Mouse (Mus musculus) large intestine, adult 2 months (tissue): ENCODE results near the gene Vmn1r149. TPM values are rescaled to one million over a fixed set of nuclear protein-coding genes. Genes with fewer than 3 reads are reported as not detected.
"Not testable (repeated sequence)": the region's sequence is repeated elsewhere in the genome, so short reads cannot be mapped to it uniquely, and the experiment has no call there.

Experiments
- DNase-seq: peaks from one replicate; pipeline ENCODE4 v3.0.0-alpha.2; 2012; ENCODE audit warnings: low read depth, low spot score
- WGBS: fragments of 180-500 bp; shearing (Covaris S2); methylation state at CpG from one replicate; pipeline ENCODE4 v1.1.7; 2018; 5-methylcytosine and 5-hydroxymethylcytosine counted together
- polyA plus RNA-seq: library from polyadenylated mRNA; depleted of rRNA; stranded (reverse); fragments of >200 nt; gene quantifications from 2 replicates; pipeline ENCODE4 v1.2.3, GENCODE M21; 2012; rRNA removed

Vmn1r149 gene
- polyA plus RNA-seq = not detected in 2 replicates

GRCm38 (mm10) chr7:22438129-22438528 is at the start of gene Vmn1r149:
Gene Vmn1r149, minus strand, starts transcription at chr7:22438229.
- no CpG with 5 or more reads among the region's 2 CpGs for WGBS
- DNase-seq = not testable (repeated sequence)

- no CpG with 5 or more reads among the region's 5 CpGs for WGBS
- DNase-seq = not testable (repeated sequence)
Measured at GRCm38 (mm10) chr7:22463975-22464374, 25.9 kb upstream of the Vmn1r149 start, which contains the start of gene Gm10665. Gene Gm10665, minus strand, starts transcription at chr7:22464075.

GRCm38 (mm10) chr7:22413283-22413682 is 24.7 kb downstream of the Vmn1r149 start, which contains the start of gene Vmn1r148:
Gene Vmn1r148, plus strand, starts transcription at chr7:22413583.
- no CpG with 5 or more reads among the region's 3 CpGs for WGBS
- not testable (repeated sequence) for DNase-seq

Other genes with a start within 250 kb of the Vmn1r149 start
- gene Vmn1r143, start 248.9 kb downstream of the Vmn1r149 start, polyA plus RNA-seq = not detected in 2 replicates
- gene Gm8653, start 237.0 kb downstream of the Vmn1r149 start, polyA plus RNA-seq = not detected in 2 replicates
- not detected in 2 replicates for gene Gm8453, start 208.7 kb downstream of the Vmn1r149 start, polyA plus RNA-seq
- gene Gm4187, start 108.5 kb downstream of the Vmn1r149 start, polyA plus RNA-seq = not detected in 2 replicates
- not detected in 2 replicates for gene Gm8660, start 67.2 kb downstream of the Vmn1r149 start, polyA plus RNA-seq
- gene Vmn1r148, start 24.6 kb downstream of the Vmn1r149 start, polyA plus RNA-seq = not detected in 2 replicates
- gene Gm10665, start 25.8 kb upstream of the Vmn1r149 start, polyA plus RNA-seq = not detected in 2 replicates
- gene Vmn1r151, start 61.4 kb upstream of the Vmn1r149 start, polyA plus RNA-seq = not detected in 2 replicates
- not detected in 2 replicates for gene Vmn1r152, start 84.7 kb upstream of the Vmn1r149 start, polyA plus RNA-seq
- not detected in 2 replicates for gene Gm8677, start 96.7 kb upstream of the Vmn1r149 start, polyA plus RNA-seq
- not detected in 2 replicates for gene Gm4201, start 127.1 kb upstream of the Vmn1r149 start, polyA plus RNA-seq
- gene Gm4565, start 149.9 kb upstream of the Vmn1r149 start, polyA plus RNA-seq = not detected in 2 replicates
- gene Vmn1r155, start 219.8 kb upstream of the Vmn1r149 start, polyA plus RNA-seq = not detected in 2 replicates